Mouse (Mus musculus): ENCODE results near the gene Ascc2.

Ascc2 gene

DNA sequence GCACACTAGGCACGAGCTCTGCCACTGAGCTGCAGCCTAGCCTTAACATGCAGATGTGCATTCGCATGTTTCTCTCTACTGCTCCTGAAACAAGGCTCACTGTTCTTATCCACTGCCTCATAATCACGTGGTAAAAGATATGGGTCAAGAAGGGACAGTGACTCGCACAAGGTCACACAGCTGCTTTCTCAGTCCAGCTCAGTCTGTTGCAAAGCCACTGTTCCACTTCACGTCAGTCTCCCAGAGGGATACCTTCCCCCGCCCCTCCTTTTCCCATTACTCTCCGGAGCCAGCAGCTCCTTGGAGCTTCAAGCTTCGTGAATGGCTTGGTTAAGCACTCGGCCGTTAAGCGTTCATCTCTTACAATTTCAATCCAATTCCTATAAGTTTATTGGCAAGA lies 82.8 kb downstream of the Ascc2 start:
- in situ Hi-C loops (cut with MboI), result no loop called here

DNA sequence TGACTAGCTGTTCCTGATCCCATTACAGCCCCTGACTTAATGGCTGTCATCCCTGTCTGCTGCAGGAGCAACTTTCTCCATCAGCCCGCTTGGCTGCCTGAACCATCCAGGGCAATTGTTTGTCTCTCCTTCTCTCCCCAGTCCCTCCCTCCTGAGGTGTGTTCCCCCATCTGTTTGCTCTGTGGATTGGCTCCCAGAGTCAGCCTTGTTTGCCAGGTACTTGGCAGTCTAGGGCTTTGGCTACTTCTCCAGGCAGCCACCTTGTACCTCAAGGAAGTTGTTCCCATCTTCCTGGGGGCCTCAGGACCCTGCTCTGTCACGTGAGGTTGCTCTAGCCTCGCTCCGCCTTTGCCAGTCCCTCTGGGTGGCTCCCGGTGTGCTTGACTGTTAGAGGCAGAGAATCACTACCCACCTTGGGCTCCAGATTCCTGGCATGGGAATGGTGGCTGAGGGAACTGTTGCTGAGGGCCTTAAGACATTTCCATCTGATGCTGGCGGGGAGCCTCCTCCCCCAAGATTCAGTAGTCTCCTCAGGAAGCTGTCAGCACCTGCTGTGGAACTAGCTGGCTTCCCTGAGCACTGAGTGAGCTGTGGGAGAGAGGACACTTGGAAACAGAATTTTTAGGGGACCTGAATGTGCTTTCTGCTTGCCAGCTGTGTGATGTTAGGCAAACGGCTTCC lies 83.5 kb downstream of the Ascc2 start:
- in situ Hi-C loops (cut with MboI), result no loop called here

DNA sequence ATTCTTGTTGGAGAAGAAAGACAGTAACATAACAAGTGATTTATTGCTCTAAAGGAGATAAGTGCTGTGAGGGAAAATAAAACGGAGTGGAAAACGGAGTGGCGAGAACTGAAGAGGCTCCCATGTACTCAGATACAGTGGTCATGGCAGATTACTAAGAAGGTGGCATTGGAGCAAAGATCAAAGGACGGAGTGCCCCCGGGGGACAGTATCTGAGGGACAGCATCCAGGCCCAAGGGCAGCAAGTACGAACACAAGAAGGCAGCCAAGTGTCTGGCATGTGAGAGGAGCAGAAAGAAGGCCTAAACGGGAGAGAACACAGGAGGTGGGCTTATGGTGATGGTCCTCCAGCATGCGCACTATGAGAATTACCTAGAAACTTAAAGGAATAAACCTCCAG lies 84.2 kb downstream of the Ascc2 start:
- in situ Hi-C loops (cut with MboI), result no loop called here

DNA sequence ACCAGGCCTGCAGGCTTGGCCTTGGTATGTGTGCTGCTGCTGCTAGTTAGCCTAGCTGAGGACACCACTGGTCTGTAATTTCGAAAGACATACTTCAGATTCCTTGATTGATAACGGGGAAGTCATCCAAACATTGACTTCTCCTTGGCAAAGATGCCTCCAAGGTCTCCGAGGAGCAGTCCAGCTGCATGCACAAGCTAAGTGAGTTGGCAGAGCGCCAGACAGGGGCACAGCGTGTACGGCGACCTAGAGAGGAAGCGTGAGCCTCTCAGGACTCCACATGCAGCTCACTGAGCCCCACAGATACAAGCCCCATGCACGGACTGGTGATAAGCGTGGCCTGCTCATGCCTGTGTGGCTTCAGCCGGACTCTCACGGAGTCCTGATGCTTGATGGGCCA lies 92.1 kb downstream of the Ascc2 start:
- in situ Hi-C loops (cut with MboI), result no loop called here

DNA sequence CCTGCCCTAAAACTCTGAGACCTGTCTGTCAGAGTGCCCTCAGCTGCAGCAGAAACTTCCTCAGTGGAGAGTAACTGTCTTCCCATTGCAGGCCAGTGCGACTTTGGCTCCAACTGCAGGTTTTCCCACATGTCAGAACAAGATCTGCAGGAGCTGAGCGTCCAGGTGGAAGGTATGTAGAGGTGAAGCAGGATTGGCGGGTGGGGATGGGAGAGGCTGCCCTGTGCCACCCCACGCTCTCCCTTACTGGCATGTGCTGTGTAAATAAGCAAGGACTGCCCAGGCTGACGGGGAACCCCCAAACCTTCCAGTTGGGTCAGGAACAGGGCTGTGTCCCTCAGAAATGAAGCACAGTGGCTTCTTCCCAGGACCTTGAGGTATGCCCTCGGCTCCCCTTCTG lies 92.5 kb downstream of the Ascc2 start:
- in situ Hi-C loops (cut with MboI), result no loop called here

DNA sequence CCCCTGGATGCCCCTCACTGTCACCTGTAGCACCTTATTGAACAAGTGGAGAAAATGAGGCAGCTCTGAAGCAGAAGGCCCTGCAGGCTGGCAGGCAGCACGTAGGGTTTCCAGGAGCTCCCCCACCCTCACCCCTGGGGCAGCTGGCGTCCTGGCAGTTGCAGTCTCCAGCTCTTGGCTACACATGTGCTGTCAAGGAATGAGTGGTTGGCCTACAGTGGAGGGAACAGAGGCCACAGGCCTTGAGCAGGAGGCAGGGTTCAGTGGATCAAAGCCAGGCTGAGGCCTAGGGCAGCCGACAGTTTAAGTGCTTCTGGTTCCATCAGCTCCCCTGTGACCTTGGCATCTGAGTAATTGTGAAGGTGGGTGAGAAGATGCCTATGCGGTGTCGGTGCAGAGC lies 93.4 kb downstream of the Ascc2 start:
- in situ Hi-C loops (cut with MboI), result no loop called here

DNA sequence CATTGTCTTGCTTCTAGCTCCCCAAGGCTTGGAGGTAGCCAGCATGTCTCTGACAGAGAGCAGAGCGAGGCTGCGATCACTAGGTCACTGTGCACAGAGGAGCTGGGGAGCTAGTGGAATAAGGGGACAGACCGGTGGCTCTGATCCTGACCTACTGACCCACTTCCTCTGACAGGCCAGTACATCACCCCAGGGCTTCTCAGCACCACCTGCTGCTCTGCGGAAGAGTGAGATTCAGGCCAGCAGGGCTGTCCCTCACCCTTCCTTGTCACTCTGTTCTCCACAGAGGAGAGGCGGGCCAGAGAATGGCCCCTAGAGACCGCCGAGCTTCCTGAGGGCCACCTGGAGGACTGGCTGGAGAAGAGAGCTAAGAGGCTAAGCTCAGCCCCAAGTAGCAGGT lies 94.2 kb downstream of the Ascc2 start:
- in situ Hi-C loops (cut with MboI), result no loop called here

DNA sequence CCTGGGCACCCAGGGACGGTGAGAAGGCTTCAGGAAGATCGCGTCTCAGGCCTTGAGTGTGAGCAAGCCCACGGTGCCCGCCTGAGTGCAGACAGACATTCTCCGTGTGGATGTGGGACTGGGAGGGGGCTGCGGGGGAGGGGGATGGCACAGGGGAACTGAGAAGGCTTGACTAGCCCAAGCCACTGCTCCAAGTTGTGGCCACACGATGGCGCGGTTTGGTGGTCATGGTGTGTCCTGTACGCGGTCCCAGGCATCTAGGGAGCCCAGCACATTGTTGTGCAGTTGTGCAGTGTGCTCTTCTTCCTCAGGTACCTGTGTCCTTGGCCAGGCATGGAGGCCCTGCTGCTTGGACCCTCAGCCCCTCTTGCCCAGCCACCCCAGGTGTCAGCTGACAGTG lies 96.6 kb downstream of the Ascc2 start:
- in situ Hi-C loops (cut with MboI), result no loop called here

All from mature B cell (primary cell).